Mouse (Mus musculus) adrenal gland, adult 2 months (tissue): ENCODE measurements around the gene Gm1993. TPM values are rescaled to one million over a fixed set of nuclear protein-coding genes. Genes with fewer than 3 reads are reported as not detected.
"Not testable (repeated sequence)": the region's sequence is repeated elsewhere in the genome, so short reads cannot be mapped to it uniquely, and the experiment has no call there.

ENCODE experiments used
- DNase-seq: peaks from one replicate; pipeline ENCODE4 v3.0.0; 2021
- long read RNA-seq: library from polyadenylated mRNA; stranded (forward); transcript quantifications from one replicate; pipeline ENCODE4 v2.0.0, GENCODE M21; 2021
- polyA plus RNA-seq: library from polyadenylated mRNA; depleted of rRNA; stranded (reverse); fragments of >200 nt; gene quantifications from 2 replicates; pipeline ENCODE4 v1.2.3, GENCODE M21; 2012; rRNA removed
- total RNA-seq, 2 experiments: library from RNA; stranded (reverse); gene quantifications; 2 replicates each; pipeline ENCODE4 v1.2.3; 2021

The Gm1993 gene
- total RNA-seq (not detected), polyA plus RNA-seq (not detected in 2 replicates)
- long read RNA-seq: 0 reads

DNA sequence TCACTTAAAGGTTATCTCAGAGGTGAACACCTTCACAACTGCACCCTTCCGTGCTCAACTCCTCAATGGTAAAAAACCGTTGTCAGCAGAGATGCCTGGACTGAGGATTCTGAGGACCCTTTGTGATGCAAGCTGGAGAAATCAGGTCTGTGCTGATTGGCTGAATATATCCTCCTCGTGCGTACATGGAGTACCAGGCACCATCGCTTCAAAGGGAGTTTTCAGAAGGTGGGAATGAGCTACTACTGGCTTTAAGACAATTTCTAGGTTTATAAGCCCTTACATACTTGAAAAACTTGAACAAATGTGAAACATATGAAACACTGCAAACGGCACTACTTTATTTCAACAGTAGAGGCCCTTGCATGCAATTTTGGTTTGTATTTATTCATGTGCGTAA lies at the start of gene Gm1993:
Gene Gm1993 (minus strand): TSS at position 101 of the 400 bp plus-strand sequence.
- DNase-seq: not testable (repeated sequence)
